Mouse (Mus musculus) CD4-positive helper T cell, adult 2 months (primary cell): Measurements from ENCODE around the gene Isyna1.

Source experiments
- DNase-seq: peaks from one replicate; pipeline ENCODE4 v3.0.0-alpha.2; 2012; ENCODE audit warnings: low read depth, missing footprints, low spot score

Gene Isyna1

DNA sequence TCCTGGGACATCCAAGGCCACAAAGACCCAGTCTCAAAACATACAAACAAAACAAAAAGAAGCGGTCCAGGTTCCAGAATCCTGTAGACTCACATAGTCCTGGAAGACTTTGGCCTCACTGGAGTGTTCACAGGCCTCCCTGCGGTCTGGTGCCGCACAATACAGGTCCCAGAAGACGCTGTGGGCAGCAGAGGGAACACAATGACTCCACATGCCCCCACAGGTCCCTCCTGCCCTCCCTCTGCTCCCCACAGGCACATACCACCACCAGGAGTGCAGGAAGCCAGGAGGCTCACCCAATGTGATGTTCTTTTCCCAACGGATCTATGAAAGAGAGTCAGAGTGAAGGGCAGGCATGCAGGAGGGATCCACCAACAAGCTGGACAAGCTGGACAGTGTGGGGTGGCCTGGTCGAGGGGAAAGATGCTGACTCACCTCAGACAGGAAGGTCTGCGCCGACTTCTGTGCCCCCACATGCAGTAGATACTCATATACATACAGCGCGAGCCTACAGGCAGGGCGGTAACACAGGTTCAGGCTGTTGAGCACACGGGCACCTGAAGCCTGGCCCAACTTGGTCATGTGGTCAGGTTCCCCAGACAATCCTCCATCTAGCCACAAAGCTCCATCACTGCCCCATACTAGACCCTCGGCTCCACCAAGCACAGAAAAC is 8.1 kb downstream of the Isyna1 start:
- DNase-seq: no peak

DNA sequence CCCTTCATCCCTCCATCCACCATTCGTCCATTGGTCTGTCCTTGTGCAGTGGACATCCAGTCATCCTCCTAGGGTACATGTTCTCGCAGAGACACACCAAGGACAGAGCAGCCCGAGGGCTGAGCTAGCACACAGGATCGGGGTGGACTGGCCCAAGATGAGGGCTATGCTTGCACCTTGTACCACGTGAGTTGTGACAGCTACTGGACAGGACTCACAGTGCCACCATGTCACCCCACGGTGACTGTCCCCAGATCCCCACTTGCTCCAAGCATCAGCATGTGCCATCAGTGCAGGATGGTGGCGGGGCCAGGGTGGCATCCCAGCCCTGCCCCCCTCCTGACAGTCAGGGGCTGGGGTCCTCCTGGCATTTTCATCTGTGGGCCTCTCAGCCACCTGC is 10.4 kb downstream of the Isyna1 start:
- no peak for DNase-seq

DNA sequence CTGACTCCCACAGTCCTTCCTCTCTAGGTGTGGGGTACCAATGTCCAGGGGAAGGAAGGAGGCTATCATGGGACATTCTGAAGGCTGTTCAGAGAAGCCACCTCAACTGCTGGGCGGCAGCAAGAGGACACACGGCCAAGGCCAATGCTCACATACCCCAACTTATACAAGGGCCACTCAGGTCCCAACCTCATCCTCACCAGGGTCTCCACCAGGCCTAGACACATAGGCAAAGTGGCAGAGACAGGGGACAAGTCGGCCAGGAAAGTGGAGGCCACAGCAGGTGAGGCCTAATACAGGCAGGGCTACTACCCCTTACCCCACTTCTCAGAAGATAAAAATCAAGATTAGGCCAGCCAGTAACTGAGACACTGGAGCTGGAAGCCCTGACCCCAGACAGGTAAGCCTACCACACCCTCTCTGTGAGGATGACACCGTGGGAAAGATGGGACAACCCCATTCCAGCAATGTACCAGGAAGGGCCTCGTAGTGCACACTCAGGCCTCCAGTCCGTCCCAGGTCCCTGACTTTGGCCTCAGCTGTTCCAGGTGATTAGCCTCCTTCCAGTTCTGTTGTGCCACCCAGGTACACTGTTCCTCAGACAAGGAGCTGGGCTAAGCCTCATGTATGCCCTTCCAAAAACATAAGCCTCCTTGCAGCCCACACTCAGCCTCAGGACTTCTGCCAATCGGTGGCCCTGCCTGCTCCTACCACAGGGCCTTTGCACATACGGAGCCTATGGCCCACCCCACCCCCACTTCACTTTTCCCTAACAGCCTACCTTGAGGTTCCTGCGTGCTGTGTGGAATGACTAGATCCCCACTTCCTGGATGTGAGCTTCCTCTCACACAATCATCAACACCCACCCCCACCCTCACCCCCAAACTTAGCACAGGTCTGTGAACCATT is 12.0 kb downstream of the Isyna1 start:
- peak; percentile 24 for DNase-seq

DNA sequence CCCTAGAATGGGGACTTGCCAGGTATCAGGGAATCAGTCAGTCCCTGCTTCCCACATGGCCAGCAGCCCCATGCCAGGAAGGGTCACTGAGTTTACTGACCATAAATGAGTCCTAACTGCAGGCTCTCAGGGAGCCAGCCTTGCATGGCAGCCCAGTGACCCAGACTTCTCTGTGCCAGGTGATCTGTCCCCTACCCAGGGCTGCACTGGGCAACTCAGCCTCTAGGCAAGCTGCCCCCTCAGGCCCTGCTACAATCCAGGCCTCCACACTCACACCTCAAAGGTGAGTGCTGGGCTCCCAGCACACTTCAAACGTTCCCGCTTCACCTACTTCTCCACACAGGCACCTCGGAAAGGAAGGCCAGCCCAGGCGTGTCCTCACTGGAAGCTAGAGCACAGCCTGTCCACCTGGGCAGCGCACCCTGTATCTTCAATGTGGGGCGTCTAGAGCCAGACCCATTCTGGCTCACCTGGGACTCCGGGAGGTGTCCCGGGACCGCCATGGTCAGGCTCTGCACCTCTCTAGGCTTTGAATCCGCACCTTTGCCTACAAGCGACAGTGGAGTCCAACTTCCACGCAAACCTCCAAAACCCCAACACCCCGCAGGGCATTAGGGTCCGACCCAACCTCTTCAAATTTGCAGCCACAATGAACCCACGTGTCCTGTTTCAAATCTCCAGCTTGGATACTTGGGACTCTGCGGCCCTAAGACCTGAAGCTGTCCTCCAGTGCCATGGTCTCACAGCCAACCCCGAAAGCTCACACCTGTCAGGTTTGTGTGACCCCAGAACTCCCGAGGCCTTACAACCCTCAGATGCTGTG is 12.8 kb downstream of the Isyna1 start:
- peak; percentile 38 for DNase-seq

DNA sequence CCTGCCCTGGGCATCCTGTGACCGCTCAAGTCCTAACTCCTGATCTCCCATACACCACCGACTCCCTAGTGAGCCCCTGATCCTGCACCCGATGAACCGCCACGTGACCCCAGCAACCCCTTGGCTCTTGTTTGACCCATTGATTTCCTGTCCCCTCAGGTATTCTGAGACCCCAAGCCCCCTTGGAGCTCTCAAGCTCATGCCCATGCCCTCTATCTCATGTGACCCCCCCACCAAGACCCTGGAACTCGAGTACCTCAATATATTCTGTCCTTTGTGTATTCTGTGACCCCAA is 13.4 kb downstream of the Isyna1 start:
- DNase-seq: no peak

DNA sequence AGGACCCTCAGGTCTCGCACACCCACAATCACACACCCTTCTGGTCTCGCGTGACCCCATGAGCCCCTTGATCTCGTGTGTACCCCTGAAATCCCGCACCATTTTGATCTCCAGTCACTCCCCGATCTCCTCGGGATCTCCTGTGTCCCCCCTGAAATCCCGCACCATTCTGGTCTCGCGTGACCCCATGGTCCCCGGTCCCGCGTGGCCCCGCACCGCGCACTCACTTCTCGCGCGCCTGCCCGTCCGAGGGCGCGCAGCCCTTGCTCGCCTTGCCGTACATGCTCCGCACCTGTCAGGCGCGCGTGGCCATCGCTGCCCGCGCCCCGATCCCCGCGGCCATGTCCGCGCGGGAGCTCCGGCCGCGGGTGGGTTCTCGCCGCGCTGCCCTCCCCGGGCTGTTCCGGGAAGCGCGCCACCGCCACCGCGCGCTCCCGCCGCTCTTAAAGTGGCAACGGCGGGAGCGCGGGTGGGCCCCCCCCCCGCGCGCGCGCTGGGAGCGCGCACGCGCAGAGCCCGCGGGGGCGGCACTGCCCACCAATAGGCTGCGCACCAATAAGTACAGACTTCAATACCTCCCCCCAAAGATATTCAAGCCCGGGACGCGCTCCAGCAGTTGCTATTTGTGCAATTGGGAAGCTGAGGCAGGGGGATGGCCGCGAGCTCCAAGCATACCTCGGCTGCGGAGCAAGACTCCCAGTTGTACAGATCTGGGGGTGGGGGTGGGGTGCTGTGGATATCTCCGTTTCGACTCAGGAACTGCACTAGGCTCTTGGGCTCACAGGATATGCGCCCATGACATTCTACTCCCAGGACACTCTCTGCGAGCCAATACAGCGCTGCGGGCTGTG is 13.9 kb downstream of the Isyna1 start:
- DNase-seq: peak; percentile 76

DNA sequence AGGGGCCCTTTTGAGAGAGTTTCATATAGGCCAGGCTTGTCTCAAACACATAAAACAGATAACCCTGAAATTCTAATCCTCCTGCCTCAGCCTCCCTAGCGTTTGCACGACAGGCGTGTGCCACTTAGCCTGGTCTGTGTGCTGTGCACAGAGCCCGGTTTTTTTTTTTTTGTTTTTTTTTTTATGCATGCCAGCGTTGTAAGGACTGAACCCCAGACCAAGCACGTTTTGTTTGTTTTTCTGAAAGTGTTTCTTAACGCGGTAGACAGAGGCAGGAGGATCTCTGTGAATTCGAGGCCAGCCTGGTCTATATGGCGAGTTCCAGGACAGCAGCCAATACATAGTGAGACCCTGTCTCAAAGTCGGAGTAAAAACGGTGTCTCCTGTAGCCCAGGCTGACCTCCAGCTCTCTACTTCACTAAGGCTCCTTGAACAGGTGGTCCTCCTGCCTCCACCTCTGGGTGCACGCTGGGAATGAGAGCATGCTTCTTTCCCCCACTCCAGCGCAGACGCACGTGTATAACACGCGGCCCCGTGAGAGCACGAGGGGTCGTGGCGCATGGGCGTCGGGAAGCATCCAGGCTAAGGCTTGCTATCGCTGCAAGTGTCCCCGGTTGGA is 14.7 kb downstream of the Isyna1 start, which contains the start of gene Ssbp4:
Gene Ssbp4, minus strand, starts transcription at position 124 of the 619 bp plus-strand sequence.
- no peak for DNase-seq

DNA sequence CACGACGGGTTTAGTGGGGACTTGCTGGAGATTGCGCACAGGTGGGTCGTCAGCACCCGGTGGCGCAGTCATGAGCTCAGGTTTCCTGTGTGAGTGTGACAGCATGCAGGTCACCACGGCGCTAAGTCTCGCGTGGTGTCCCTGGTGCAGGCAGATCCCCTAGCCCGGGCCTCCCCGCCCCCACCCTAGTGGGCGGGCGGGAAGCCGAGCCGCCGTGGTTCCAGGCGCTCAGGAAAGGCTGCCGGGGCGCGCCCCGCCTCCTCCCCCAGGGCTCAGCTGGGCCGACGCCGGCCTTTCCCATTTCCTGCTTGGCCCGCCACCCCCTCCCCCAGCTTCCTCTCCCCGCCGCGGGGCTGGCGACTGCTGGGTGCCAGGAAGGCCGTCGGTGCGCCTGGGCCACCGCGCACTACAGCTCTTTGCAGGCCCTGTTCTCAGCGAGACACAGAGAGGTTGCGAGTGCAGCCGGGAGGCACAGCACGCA is 15.2 kb downstream of the Isyna1 start:
- peak; percentile 97 for DNase-seq

DNA sequence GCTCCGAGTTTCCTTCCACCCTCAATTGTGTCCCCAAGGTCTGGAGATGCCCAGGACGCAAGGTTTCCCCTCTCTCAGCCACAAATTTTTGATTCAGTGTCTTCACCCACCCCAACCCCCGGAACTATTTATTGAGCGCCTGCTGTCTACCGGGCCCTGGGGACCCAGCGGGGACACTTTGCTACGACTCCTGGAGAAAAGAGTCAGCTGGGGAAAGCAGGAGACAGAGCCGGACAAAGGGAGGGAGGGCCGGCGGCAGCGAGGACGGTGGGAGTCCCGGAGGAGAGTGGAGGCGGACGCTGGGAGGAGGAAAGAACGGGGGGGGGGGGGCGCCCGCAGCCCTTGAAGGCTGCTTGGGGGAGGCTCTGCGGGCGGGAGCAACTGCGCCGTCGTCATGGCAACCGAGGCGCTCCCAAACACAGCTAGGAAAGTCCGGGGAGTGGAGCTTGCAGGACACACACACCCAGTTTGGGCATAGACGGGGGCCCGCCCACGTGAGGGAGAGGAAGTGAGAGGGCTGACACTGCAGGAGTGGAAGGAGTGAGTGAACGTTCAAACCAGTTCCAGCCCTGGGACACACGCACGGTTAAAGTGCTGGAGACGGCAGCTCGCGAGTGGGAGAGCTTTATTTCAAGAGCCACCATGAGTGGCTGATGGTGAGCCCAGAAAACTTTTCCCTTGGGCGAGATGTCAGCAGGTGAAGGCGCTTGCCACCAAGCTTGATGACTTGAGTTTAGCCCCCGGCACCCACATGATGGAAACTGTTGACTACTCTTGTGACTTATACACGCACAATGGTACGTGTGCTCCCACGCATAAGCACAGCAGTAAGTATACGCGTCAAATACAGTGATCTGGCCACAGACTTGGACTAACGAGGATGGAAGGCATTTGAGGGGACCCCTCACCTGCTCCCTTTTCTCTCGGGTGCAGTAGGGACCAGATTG is 15.9 kb downstream of the Isyna1 start:
- peak; percentile 97 for DNase-seq

DNA sequence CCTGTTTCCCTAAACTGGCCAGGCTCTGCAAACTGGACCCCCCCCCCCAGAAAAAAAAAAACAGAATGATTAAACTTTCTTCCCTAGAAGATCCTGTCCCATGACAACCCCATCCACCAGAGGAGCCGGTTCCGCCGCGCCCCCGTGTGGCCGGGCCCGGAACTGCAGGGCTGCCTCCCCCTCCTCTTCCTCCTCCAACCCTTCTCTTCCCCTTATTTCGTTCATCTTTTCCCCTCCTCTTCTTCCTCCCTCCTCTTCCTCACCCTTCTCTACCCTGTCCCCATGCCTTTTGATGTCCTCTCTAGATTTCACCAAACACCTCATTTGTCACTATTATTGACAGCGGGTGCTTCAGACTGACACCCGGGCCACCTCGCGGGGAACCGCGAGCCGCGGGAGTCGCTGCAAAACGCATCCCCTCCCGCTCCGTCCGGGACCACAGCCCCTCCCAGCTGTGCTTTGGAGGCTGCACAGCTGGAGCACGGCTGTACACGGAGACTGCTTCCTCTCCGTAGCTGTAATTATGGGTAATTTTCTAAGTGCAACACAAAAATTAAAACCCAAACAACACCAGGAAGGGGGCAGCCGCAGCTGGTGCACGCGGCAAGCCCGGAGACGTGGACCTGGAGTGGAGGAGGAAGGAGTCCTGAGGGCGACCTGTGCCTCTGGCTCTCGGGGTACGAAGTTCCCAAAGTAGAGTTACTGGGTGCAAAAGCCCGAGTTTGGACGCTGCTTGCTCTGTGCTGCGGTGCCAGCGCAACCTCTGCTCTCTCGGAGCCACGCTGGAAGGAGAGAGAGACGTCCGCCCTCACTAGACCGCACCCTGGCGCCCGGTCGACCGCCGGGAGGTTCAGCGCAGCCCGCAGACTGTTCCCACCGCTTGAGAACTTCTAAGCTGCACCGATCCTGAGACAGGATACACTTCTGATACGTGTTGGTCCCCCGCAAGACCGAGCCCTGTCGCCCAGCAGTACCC is 16.9 kb downstream of the Isyna1 start:
- DNase-seq: peak; percentile 88

DNA sequence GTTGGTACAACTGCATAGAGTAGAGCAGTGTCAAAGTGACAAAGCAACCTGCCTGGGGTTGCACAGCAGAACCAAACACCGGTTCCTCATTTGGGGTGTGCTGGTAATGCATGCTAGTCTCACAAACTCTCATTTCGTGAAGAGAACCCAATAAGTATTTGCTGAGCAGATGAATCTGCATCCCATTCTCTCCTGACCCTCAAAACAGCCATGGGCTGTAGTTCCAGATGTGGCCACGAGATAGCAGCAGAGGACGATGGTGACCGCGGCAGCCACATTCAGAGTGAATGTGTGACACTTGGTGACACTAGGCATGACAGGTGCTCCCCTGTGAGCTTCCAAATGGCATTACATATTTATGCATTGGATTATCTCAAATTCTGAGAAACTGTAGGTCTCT is 17.7 kb downstream of the Isyna1 start:
- DNase-seq: peak; percentile 90

DNA sequence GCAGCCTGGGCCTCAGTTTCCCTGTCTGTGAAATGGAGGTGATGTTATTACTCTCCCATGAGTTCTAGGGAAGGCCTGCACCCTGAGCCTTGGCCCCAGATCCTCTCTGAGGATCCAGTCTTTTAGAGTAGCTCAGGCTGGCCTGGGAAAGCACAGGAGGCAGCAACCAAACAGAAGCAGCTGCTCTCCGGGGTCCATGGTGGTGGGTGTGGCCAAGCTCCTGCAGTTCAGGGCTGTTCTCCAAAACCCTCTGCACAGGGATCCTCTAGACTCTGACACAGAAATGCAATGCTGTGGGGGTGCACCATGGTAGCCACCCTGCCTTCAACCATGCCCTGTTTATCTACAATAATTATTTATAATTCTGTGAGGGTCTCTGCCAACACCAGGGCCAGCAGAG is 19.6 kb downstream of the Isyna1 start:
- no peak for DNase-seq

DNA sequence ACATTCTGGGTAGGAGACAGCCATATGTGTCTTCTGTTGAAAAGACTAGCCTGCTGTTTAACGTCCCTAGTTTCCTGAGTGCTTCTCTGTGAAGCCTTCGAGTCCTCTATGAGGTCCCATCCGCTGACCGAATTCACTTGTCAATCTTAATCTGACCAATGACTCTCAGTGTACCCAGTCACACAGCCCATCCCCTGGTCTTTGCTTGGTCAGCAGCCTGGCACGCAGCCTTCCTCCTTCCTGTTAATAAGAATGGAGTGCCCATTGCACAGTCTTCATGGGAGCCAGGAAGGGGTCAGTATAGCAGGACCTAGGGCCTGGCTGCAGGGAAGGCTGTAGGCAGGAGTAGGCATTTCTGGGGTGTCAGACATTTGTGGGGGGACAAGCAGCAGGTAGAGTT is 20.3 kb downstream of the Isyna1 start:
- no peak for DNase-seq

DNA sequence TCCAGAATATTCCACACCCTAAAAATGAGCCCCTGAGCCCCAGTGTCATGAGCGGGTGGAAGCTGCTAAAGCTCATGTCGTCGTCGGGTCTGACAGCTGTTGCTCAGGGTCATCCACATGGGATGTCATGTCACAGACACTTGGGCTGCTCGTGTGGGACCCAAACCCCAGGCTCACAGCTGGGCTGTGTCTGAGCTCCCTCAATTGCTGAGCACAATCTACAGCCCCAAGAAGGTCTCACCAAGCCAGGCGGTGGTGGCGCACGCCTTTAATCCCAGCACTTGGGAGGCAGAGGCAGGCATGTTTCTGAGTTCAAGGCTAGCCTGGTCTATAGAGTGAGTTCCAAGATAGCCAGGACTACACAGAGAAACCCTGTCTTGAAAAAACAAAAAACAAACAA is 21.1 kb downstream of the Isyna1 start:
- DNase-seq: no peak

DNA sequence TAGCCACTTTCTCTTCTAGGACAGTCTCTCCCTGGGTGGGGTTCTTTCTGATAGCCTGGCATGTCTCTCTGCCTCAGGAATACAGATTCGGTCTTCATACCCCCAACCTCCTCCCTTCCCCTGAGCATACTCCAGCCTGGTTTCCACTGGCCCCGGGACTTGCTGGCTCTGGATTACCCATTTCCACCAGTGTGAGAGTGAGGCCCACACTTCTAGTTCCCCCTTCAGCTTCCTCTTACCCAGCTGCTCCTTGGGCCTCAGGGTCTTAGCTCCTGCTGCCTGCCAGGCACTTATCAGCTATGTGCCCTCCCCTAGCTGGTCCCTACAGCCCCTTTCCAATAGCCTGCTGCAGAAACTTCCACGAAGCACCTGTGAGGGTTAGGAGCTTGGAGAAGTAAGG is 21.7 kb downstream of the Isyna1 start, which contains the start of gene Lrrc25:
Gene Lrrc25, plus strand, starts transcription at position 262 of the 400 bp plus-strand sequence.
- DNase-seq: no peak

DNA sequence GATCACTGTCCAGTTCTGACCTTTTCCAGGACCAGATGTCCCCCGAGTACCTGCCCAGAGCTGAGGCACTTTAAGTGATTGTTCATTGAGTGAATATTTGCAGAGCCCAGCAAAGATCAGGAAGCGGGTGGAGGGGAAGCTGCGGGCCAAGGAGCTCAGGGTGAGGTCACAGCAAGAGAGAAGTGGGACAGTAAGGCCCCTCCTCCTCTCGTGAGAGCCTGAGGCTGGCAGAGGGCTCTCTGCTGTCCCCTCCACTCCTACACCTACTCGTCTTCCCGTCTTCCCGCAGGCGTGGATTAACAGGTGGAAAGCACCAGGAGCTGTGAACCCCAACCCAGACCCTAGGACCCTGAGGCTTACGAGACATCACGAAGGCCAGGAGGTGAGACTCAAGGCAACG is 22.5 kb downstream of the Isyna1 start:
- no peak for DNase-seq

DNA sequence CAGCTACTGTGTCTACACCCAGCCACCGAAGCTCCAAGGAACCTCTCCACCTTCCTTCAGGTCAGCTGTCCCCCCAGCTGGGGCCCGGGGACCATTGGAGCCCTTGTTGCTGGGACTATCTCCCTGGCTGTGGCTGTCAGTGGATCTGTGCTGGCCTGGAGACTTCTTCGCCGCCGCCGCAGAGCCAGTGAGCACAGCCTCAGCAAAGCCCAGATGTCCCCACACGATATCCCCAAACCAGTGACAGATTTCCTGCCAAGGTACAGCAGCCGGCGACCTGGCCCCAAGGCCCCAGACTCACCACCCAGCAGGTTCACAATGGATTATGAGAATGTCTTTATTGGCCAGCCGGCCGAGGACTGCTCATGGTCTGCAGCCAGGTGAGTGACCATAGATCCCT is 23.8 kb downstream of the Isyna1 start:
- no peak for DNase-seq

DNA sequence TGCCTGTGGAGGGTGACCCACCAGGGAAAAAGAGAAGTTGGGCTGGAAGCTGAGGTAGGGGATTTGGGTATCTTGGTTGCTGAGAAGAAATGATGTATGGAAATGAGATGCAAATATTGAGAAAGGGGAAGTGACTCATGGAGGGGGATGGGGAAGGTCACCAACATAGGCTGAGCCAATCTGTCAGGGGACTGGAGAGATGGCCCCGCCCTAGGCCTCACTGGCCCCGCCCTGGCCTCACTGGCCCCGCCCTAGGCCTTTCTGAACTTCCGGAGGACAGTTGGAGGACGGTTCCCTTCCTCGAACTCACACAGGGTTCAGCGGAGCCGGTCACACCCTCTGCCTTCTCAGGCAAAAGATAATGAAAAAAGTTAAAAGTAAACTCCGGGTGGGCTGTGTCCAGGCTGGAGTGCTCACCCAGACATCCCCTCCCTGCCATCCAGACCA is 24.7 kb downstream of the Isyna1 start:
- peak; percentile 55 for DNase-seq
